Mouse (Mus musculus): ENCODE measurements around the gene Alyref. TPM values are rescaled to one million over a fixed set of nuclear protein-coding genes. Genes with fewer than 3 reads are reported as not detected.

Gene Alyref
- polyA plus RNA-seq (2014; fragmentation: Nextera tagmentation; extraction: Ambion mirVana): 594 and 799 TPM in 2 replicates

DNA sequence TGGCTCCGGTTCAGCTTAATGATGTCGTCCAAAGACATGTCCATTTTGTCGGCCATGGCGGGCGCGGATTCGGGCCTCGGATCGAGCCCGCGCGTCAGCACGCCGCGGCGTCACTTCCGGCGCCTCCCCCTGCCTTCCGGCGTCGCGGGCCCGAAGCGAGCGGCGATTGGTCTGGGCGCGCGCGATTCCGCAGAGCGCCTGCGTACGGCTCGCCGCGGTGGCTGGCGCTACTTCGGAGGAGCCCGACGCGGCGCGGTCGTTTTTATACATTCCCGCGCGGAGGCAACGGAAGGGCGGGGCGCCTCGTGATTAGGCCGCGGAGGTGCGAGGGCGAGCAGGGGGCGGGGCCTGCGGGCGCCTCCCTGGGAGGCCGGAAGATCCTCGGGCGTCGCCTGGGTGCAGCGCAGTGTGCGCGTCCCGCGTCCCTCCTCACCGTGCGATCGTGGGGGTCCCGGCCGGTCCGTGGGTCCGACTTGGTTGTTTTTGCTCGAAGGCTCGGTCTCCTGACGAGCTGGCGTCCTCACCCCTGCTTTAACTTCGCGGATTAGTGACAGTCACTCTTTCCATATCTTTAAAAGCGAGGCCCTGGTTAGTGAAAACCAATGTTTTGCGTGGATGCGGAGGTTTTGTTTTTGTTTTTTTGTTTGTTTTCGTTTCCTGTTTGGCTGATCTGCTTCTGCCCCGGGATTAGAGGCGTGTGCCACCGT lies at the start of gene Alyref, which contains the start of gene Anapc11:
Gene Alyref, minus strand, starts transcription at position 83 of the 707 bp plus-strand sequence.
Gene Anapc11, plus strand, starts transcription at position 139 of the 707 bp plus-strand sequence.
- H3K9ac ChIP-seq (ENCODE audit: low read depth, low read length): peak within 1 kb of the TSS; percentile 100
- peak within 1 kb of the TSS; percentile 96 for H3K4me2 ChIP-seq (replicated peaks; ENCODE audit: low read depth, low read length)
- H3K9me3 ChIP-seq (ENCODE audit: control insufficient read depth, low read length): no peaks in the 10 kb centered on the region
- peak within 1 kb of the TSS; percentile 99 for H3K4me3 ChIP-seq (ENCODE audit: low read length)
- H3K27ac ChIP-seq (ENCODE audit: low read depth, low read length): peak within 1 kb of the TSS; percentile 87
- no peaks in the 10 kb centered on the region for H3K27me3 ChIP-seq (ENCODE audit: control insufficient read depth, insufficient read depth, low read length)
- peaks cover 22% of the 10 kb centered on the region for H3K4me1 ChIP-seq (ENCODE audit: control insufficient read depth, insufficient read depth, low read length)
- H3K36me3 ChIP-seq (ENCODE audit: control insufficient read depth, insufficient read depth, low read length): peaks cover 61% of the 10 kb centered on the region
- WGBS: 1% methylated on average over 87 of the region's 88 CpGs
- peak; percentile 98 for ATAC-seq (ENCODE audit: low FRiP score, low TSS enrichment)

DNA sequence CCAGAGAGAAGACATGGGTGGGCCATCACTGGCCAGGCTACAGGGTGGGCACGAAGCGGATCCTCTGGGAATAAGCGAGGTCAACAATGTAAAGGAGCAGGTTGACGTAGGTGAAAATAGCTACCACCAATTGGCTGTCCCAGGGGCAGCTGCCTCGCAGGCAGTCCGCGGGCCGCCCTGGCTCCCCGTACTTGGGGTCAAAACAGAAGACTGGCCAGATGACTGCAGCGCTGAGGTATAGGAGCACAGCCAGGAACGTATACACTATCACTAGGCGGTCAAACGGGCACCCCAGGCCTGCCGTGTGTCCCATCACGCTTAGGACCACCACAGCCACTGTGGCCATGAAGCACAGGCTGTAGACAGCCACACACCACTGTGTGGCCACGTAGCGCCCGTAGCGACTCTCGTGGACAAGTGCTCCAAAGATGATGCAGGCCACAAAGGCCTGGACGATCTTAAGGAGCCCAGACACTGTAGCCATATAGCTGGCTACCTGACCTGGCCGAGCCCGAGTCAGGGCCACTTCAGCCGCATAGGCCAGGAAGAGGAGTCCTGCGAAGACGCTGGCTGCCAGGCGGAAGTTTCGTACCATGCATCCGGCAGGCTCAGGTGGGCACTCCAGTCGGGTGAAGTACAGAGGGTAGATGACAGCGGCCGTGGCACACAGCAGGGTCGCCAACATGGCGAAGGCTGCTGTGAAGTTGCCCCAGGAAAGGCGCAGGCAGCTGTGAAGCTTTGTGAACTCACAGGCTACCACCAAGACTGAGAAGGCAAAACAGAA lies 49.1 kb upstream of the Alyref start:
- H3K4me1 ChIP-seq (ENCODE audit: control insufficient read depth, insufficient read depth, low read length): peaks cover 9% of the 10 kb centered on the region
- ATAC-seq (ENCODE audit: low FRiP score, low TSS enrichment): no peak
- H3K9me3 ChIP-seq (ENCODE audit: control insufficient read depth, low read length): no peaks in the 10 kb centered on the region
- H3K36me3 ChIP-seq (ENCODE audit: control insufficient read depth, insufficient read depth, low read length): no peaks in the 10 kb centered on the region
- no peak overlapping the region for H3K4me3 ChIP-seq (ENCODE audit: low read length)
- H3K27me3 ChIP-seq (ENCODE audit: control insufficient read depth, insufficient read depth, low read length): peaks cover 4% of the 10 kb centered on the region; the same call in 1 of the 2 replicates
- WGBS: 81% methylated on average over 35 of the region's 35 CpGs
- H3K4me2 ChIP-seq (replicated peaks; ENCODE audit: low read depth, low read length): no peak overlapping the region; the same call in 1 of the 2 replicates
- H3K9ac ChIP-seq (ENCODE audit: low read depth, low read length): 0 out of 2 replicates have a peak overlapping the region, but pooled peaks have one; percentile 9
- no peak overlapping the region for H3K27ac ChIP-seq (ENCODE audit: low read depth, low read length)

DNA sequence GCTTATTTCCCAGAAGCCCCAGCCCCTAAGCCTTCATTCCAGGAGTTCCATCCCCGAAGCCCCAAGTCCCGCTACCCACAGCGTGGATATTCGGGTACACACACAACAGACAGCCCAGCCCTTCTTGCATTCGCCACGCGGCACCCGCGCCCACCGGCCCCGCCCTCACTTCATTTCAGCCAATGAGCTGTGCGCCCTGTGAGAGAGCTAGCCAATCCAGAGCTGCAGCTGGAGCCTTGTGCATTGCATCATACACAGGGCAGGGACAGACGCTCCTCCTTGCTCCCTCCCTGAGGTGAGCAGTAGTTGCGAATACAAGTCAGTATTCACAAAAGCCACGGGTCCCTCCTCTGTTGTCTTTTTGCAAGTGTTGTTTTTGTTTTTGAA lies 45.4 kb upstream of the Alyref start, which contains the start of gene Pycr1:
Gene Pycr1, minus strand, starts transcription at position 169 of the 387 bp plus-strand sequence.
- under 1% methylated on average over 15 of the region's 15 CpGs for WGBS

DNA sequence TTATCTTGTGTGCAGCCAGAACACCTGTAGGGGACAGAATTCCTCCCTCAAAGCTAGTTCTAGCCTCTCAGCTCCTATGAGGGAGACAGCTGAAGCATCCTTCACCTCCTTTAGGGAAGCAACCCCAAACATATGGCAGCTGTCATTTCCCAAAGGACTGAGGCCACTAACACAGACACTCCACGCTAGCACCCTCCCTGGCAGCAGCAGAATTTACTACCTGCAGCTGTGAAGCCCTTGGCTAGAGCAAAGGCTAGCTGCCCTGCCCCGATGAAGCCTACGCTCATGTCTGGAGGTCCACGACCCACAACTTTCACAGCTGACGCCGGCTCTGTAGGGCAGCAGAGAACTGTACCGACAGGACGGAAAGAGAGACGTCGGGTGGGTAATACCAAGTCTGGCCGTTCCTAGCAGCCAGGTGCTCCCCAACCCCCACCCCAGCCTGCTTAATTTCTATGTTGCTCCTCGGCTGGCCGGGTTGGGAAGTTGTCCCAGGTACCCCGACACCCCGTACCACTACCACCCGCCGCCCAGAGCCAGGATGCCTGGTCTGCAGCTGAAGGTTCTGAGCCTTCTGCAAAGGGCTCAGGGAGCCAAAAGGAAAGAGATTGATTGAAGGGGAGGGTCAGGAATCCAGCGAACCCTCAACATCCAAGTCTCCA lies 44.9 kb upstream of the Alyref start:
- peak overlapping the region; percentile 55 for H3K4me3 ChIP-seq (ENCODE audit: low read length)

More for the DNA sequence above, 45.4 kb upstream of the Alyref start, which contains the start of gene Pycr1:
- Histone ChIP-seq H3K9me3 (ENCODE audit: control insufficient read depth, low read length) (no peaks in the 10 kb centered on the region), H3K9ac (ENCODE audit: low read depth, low read length) (peak within 1 kb of the TSS; percentile 68), H3K4me1 (ENCODE audit: control insufficient read depth, insufficient read depth, low read length) (peaks cover 9% of the 10 kb centered on the region), H3K4me3 (ENCODE audit: low read length) (peak within 1 kb of the TSS; percentile 55), H3K27ac (ENCODE audit: low read depth, low read length) (no peak within 1 kb of the TSS), H3K36me3 (ENCODE audit: control insufficient read depth, insufficient read depth, low read length) (no peaks in the 10 kb centered on the region), H3K27me3 (ENCODE audit: control insufficient read depth, insufficient read depth, low read length) (peaks cover 4% of the 10 kb centered on the region; the same call in 1 of the 2 replicates), H3K4me2 (replicated peaks; ENCODE audit: low read depth, low read length) (peak within 1 kb of the TSS; percentile 95)
- ATAC-seq (ENCODE audit: low FRiP score, low TSS enrichment): peak; percentile 99

DNA sequence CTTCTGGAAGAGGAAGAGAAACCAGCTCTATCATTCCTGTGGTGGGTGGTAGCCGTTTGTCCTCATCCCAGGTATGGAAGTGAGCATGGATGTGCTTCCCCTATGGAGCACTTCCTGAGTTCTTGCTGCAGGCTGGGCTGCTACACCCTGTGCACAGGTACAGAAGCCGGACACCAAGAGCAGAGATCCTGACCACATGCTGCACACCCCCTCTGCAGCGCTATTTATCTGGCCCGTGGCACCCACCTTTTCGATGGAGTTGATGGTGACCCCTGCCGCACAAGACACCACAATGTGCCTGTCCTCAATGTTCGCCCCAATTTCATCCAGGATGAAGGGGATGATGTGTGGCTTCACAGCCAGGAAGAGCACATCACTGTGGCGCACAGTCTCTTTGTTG lies 43.7 kb upstream of the Alyref start:
- 77% methylated on average over 8 of the region's 8 CpGs for WGBS
- peaks cover 4% of the 10 kb centered on the region; the same call in 1 of the 2 replicates for H3K4me1 ChIP-seq (ENCODE audit: control insufficient read depth, insufficient read depth, low read length)
- no peak overlapping the region for H3K4me3 ChIP-seq (ENCODE audit: low read length)
- no peak for ATAC-seq (ENCODE audit: low FRiP score, low TSS enrichment)
- no peak overlapping the region for H3K9ac ChIP-seq (ENCODE audit: low read depth, low read length)
- no peak overlapping the region for H3K4me2 ChIP-seq (replicated peaks; ENCODE audit: low read depth, low read length)
- H3K36me3 ChIP-seq (ENCODE audit: control insufficient read depth, insufficient read depth, low read length): no peaks in the 10 kb centered on the region
- H3K27ac ChIP-seq (ENCODE audit: low read depth, low read length): no peak overlapping the region
- H3K27me3 ChIP-seq (ENCODE audit: control insufficient read depth, insufficient read depth, low read length): no peaks in the 10 kb centered on the region
- H3K9me3 ChIP-seq (ENCODE audit: control insufficient read depth, low read length): no peaks in the 10 kb centered on the region

More for the DNA sequence above, 44.9 kb upstream of the Alyref start:
- H3K9me3 ChIP-seq (ENCODE audit: control insufficient read depth, low read length): no peaks in the 10 kb centered on the region
- peak overlapping the region; percentile 95 for H3K4me2 ChIP-seq (replicated peaks; ENCODE audit: low read depth, low read length)
- WGBS: 1% methylated on average over 18 of the region's 18 CpGs
- H3K27me3 ChIP-seq (ENCODE audit: control insufficient read depth, insufficient read depth, low read length): peaks cover 3% of the 10 kb centered on the region; the same call in 1 of the 2 replicates
- ATAC-seq (ENCODE audit: low FRiP score, low TSS enrichment): peak; percentile 56
- peak overlapping the region; percentile 68 for H3K9ac ChIP-seq (ENCODE audit: low read depth, low read length)
- H3K4me1 ChIP-seq (ENCODE audit: control insufficient read depth, insufficient read depth, low read length): peaks cover 9% of the 10 kb centered on the region
- no peaks in the 10 kb centered on the region for H3K36me3 ChIP-seq (ENCODE audit: control insufficient read depth, insufficient read depth, low read length)
- no peak overlapping the region for H3K27ac ChIP-seq (ENCODE audit: low read depth, low read length)

DNA sequence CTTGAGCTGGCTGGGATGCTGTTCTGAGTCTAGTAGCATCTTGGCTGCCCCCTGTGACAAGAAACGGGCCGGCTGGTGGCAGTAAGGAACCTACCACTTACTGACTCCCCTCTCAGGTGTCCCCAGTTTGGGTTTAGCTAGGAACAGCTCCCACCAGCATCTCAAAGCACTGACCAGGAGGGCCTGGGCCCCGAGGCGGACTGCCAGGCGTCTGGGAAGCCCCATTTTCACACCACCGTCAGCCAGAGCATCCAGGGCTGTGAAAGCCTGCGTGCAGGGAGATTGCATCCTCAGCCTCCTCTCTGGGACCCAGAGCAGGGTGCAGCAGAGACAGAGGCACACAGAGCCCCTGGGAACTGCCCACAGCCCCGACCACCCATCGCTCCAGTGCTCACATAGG lies 43.1 kb upstream of the Alyref start:
- 51% methylated on average over 9 of the region's 9 CpGs for WGBS
- no peak for ATAC-seq (ENCODE audit: low FRiP score, low TSS enrichment)
- Histone ChIP-seq H3K9me3 (ENCODE audit: control insufficient read depth, low read length) (no peaks in the 10 kb centered on the region), H3K9ac (ENCODE audit: low read depth, low read length) (no peak overlapping the region), H3K27me3 (ENCODE audit: control insufficient read depth, insufficient read depth, low read length) (no peaks in the 10 kb centered on the region), H3K4me1 (ENCODE audit: control insufficient read depth, insufficient read depth, low read length) (peaks cover 4% of the 10 kb centered on the region; the same call in 1 of the 2 replicates), H3K4me2 (replicated peaks; ENCODE audit: low read depth, low read length) (no peak overlapping the region), H3K4me3 (ENCODE audit: low read length) (no peak overlapping the region), H3K27ac (ENCODE audit: low read depth, low read length) (no peak overlapping the region), H3K36me3 (ENCODE audit: control insufficient read depth, insufficient read depth, low read length) (no peaks in the 10 kb centered on the region)

DNA sequence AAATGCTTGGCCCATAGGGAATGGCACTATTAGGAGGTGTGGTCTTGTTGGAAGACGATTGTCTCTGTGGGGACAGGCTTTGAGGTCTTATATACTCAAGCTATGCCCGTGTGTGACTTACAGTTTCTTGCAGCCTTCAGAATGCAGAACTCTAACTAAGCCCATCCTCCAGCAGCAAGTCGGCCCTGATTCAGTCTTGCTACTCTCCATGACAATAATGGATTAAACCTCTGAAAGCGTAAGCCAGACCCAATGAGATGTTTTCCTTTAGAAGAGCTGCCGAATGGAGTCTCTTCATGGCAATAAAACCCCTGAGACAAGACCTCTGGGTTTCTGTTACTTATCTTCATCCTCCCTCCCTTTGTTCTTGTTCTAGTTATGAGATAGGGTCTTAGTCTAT lies 36.6 kb upstream of the Alyref start:
- WGBS: 79% methylated on average over 5 of the region's 5 CpGs
- Histone ChIP-seq H3K27me3 (ENCODE audit: control insufficient read depth, insufficient read depth, low read length) (no peaks in the 10 kb centered on the region), H3K36me3 (ENCODE audit: control insufficient read depth, insufficient read depth, low read length) (no peaks in the 10 kb centered on the region), H3K4me2 (replicated peaks; ENCODE audit: low read depth, low read length) (no peak overlapping the region), H3K4me1 (ENCODE audit: control insufficient read depth, insufficient read depth, low read length) (peaks cover 30% of the 10 kb centered on the region), H3K9me3 (ENCODE audit: control insufficient read depth, low read length) (no peaks in the 10 kb centered on the region), H3K4me3 (ENCODE audit: low read length) (no peak overlapping the region), H3K27ac (ENCODE audit: low read depth, low read length) (no peak overlapping the region), H3K9ac (ENCODE audit: low read depth, low read length) (no peak overlapping the region)
- no peak for ATAC-seq (ENCODE audit: low FRiP score, low TSS enrichment)

DNA sequence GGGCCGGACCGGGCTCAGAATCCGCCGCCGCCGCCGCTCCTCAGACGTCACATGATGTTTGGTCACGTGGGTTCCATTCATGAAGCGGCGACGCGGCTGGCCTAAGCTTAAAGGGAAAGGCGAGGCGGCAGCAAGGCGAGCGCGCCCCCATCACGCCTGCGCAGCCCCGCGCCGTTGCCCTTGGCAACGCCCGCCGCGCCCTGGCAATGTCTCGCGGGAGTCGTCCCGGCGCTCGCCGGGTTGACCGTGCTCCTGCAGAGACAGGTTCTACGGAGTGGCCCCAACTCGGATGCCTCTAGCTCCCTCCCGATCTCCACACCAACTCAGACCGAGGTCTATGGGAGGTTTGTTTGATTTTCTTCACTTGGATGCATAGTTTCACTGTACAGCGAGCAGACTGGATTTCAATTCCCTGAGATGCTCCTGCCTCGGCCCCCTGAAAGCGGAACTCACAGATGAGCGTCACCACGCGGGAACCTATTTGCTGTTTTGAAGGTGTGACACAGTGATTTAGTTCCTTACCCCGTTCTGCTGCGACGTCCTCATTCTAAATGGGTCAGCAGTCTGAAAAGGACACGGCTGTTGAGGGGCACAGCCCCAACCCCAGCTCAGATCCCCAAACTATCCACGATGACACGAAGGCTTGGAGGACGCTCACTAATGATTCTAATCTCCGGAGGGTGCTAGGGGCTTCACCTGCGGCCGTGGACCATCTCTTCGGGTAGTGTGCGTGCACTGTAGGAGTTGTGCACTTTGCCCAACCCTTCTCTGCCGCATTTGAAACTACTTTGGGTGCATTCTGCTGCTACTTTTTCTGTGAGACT lies 35.6 kb upstream of the Alyref start, which contains the start of gene Mafg:
Gene Mafg, minus strand, starts transcription at position 81 of the 824 bp plus-strand sequence.
- H3K4me3 ChIP-seq (ENCODE audit: low read length): peak within 1 kb of the TSS; percentile 98
- peaks cover 9% of the 10 kb centered on the region for H3K36me3 ChIP-seq (ENCODE audit: control insufficient read depth, insufficient read depth, low read length)
- H3K9me3 ChIP-seq (ENCODE audit: control insufficient read depth, low read length): no peaks in the 10 kb centered on the region
- ATAC-seq (ENCODE audit: low FRiP score, low TSS enrichment): peak; percentile 90
- H3K4me2 ChIP-seq (replicated peaks; ENCODE audit: low read depth, low read length): peak within 1 kb of the TSS; percentile 61
- H3K27me3 ChIP-seq (ENCODE audit: control insufficient read depth, insufficient read depth, low read length): no peaks in the 10 kb centered on the region
- peaks cover 33% of the 10 kb centered on the region for H3K4me1 ChIP-seq (ENCODE audit: control insufficient read depth, insufficient read depth, low read length)
- peak within 1 kb of the TSS; percentile 88 for H3K27ac ChIP-seq (ENCODE audit: low read depth, low read length)
- H3K9ac ChIP-seq (ENCODE audit: low read depth, low read length): peak within 1 kb of the TSS; percentile 95
- WGBS: 16% methylated on average over 43 of the region's 58 CpGs

Measured in kidney, embryonic 14.5 days (tissue).